Comparison of ENCODE assay signal across 8 mouse cellular contexts in the genomic region with DNA sequence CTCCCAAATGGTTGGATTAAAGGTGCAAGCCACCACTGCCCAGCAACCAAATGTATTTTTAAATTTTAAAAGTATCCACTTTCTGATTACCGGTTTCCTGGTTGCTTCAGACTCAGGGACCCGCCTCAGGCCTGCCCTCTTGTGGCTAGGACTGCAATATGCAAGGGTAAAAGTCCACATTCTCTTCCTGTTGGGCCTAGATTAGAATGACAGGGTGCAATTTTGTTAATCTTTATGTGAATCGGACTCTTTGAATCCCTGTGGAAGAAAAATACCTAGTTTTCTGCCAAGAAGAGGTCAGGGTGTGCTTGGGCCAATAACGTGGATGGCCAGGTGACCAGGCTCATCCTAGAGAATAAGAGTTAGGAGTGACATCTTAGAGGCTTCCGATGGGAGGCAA. TPM values are rescaled to one million over a fixed set of nuclear protein-coding genes. Genes with fewer than 3 reads are reported as not detected.
DNase-seq lines count a peak whose midpoint lies in the region; ATAC-seq and TF ChIP-seq lines count a peak whose summit lies in the region.
"Had no signal": no experiment of that assay in that cellular context is flagged by ENCODE, and none has a peak within 500 bp of the region (broad histone marks: within the 10 kb centered on the region; RNA-seq: fewer than 3 reads in every experiment).

No protein-coding gene starts in this region.

- no peaks in the 10 kb centered on the region for H3K27me3 ChIP-seq in testis, adult 2 months (ENCODE audit: control insufficient read depth, insufficient read depth, low read length)
- H3K27me3 ChIP-seq in intestine, embryonic 16.5 days (replicated peaks; ENCODE audit: control insufficient read depth, insufficient read depth, low read length): no peaks in the 10 kb centered on the region
- 0 out of 2 replicates have a peak, but pooled peaks cover 3% of the 10 kb centered on the region for H3K27me3 ChIP-seq in liver, embryonic 12.5 days (replicated peaks)
- H3K27me3 ChIP-seq: heart, embryonic 13.5 days had no signal

- 0 out of 2 replicates have a peak overlapping the region, but pooled peaks have one; percentile 16 for H3K9ac ChIP-seq in intestine, embryonic 16.5 days (ENCODE audit: low read depth, low read length)
- no peak overlapping the region; the same call in 1 of the 2 replicates for H3K9ac ChIP-seq in liver, embryonic 12.5 days
- H3K9ac ChIP-seq: heart, embryonic 13.5 days had no signal

- peak; percentile 58 for ATAC-seq in intestine, embryonic 16.5 days
- ATAC-seq in liver, embryonic 12.5 days: no peak

- TF ChIP-seq POLR2A in testis, adult 2 months (IDR thresholded peaks at IDR 0.05; ENCODE audit: control insufficient read depth, low read depth, low read length): no peak
- TF ChIP-seq POLR2A in cortical plate, adult 2 months (IDR thresholded peaks at IDR 0.05; ENCODE audit: extremely low read depth, insufficient read depth, low read length): no peak

- H3K4me1 ChIP-seq in testis, adult 2 months (ENCODE audit: control insufficient read depth, insufficient read depth, low read length): no peaks in the 10 kb centered on the region
- H3K4me1 ChIP-seq in cortical plate, adult 2 months (ENCODE audit: control insufficient read depth, insufficient read depth, low read length): 0 out of 2 replicates have a peak, but pooled peaks cover 2% of the 10 kb centered on the region
- H3K4me1 ChIP-seq in intestine, embryonic 16.5 days (ENCODE audit: control insufficient read depth, insufficient read depth, low read length): peaks cover 7% of the 10 kb centered on the region
- H3K4me1 ChIP-seq in liver, embryonic 12.5 days: peaks cover 12% of the 10 kb centered on the region
- H3K4me1 ChIP-seq: heart, embryonic 13.5 days had no signal

- 25% methylated on average over 5 of the region's 5 CpGs for WGBS in intestine, embryonic 16.5 days
- WGBS in liver, embryonic 12.5 days (ENCODE audit: insufficient replicate concordance): 25% methylated on average over 5 of the region's 5 CpGs

- H3K9me3 ChIP-seq in intestine, embryonic 16.5 days (ENCODE audit: control insufficient read depth, low read length): no peaks in the 10 kb centered on the region
- H3K9me3 ChIP-seq in liver, embryonic 12.5 days (replicated peaks): no peaks in the 10 kb centered on the region
- H3K9me3 ChIP-seq: heart, embryonic 13.5 days had no signal

- no peak for DNase-seq in testis, postnatal 14 days (ENCODE audit: low spot score)
- DNase-seq in ZHBTc4 (ENCODE audit: low read depth, low spot score): peak; percentile 82
- peak; percentile 66 for DNase-seq in retina, postnatal 1 day

- no peaks in the 10 kb centered on the region; the same call in 1 of the 2 replicates for H3K36me3 ChIP-seq in testis, adult 2 months (ENCODE audit: control insufficient read depth, insufficient read depth, low read length)
- peaks cover 4% of the 10 kb centered on the region; the same call in 1 of the 2 replicates for H3K36me3 ChIP-seq in intestine, embryonic 16.5 days (ENCODE audit: control insufficient read depth, insufficient read depth, low read length)
- H3K36me3 ChIP-seq in liver, embryonic 12.5 days: peaks cover 22% of the 10 kb centered on the region

- peak; percentile 55; the same call in 1 of the 2 replicates for TF ChIP-seq CTCF in testis, adult 2 months (IDR thresholded peaks at IDR 0.05; ENCODE audit: control insufficient read depth, insufficient read depth, insufficient replicate concordance, low read depth, low read length)
- TF ChIP-seq CTCF in cortical plate, adult 2 months (IDR thresholded peaks at IDR 0.05; ENCODE audit: extremely low read depth, insufficient read depth, low read length): peak; percentile 64

- no peak overlapping the region for H3K4me2 ChIP-seq in intestine, embryonic 16.5 days (ENCODE audit: low read depth, low read length)
- H3K4me2 ChIP-seq in liver, embryonic 12.5 days: peak overlapping the region; percentile 27; the same call in 1 of the 2 replicates
- H3K4me2 ChIP-seq: heart, embryonic 13.5 days had no signal

- no peak overlapping the region for H3K27ac ChIP-seq in testis, adult 2 months (ENCODE audit: control insufficient read depth, insufficient read depth, low read depth, low read length)
- no peak overlapping the region for H3K27ac ChIP-seq in cortical plate, adult 2 months (ENCODE audit: insufficient read depth, low read length)
- peak overlapping the region; percentile 78 for H3K27ac ChIP-seq in intestine, embryonic 16.5 days (ENCODE audit: low read length)
- no peak overlapping the region for H3K27ac ChIP-seq in liver, embryonic 12.5 days
- H3K27ac ChIP-seq: heart, embryonic 13.5 days had no signal

- no peak overlapping the region for H3K4me3 ChIP-seq in testis, adult 2 months (ENCODE audit: control insufficient read depth, low read depth, low read length)
- no peak overlapping the region for H3K4me3 ChIP-seq in cortical plate, adult 2 months (ENCODE audit: insufficient read depth, low read length)
- H3K4me3 ChIP-seq in intestine, embryonic 16.5 days (ENCODE audit: low read length): no peak overlapping the region
- H3K4me3 ChIP-seq in liver, embryonic 12.5 days: no peak overlapping the region
- H3K4me3 ChIP-seq: heart, embryonic 13.5 days had no signal

RNA-seq across cellular contexts. Expression of gene Tmem106a, which starts 7.4 kb away (rescaled TPM):
- polyA plus RNA-seq in testis, adult 2 months (2012; rRNA removed): 22.8 and 26.7 TPM in 2 replicates
- polyA plus RNA-seq in cortical plate, adult 2 months (2012; rRNA removed): 1.7 and 2.2 TPM in 2 replicates
- polyA plus RNA-seq in intestine, embryonic 16.5 days (2015; fragmentation: Nextera tagmentation; extraction: Ambion mirVana): 38.6 and 49.4 TPM in 2 replicates
- polyA plus RNA-seq in liver, embryonic 12.5 days (2016; fragmentation: Nextera tagmentation; extraction: Ambion mirVana): 5.0 and 5.3 TPM in 2 replicates

RNA-seq across cellular contexts. Expression of gene Gm11634, which starts 9.6 kb away (rescaled TPM):
- polyA plus RNA-seq in testis, adult 2 months (2012; rRNA removed): 64.9 and 69.4 TPM in 2 replicates
- polyA plus RNA-seq in cortical plate, adult 2 months (2012; rRNA removed): not detected in 2 replicates
- not detected in 2 replicates for polyA plus RNA-seq in intestine, embryonic 16.5 days (2015; fragmentation: Nextera tagmentation; extraction: Ambion mirVana)
- not detected in 2 replicates for polyA plus RNA-seq in liver, embryonic 12.5 days (2016; fragmentation: Nextera tagmentation; extraction: Ambion mirVana)
- polyA plus RNA-seq: heart, embryonic 13.5 days had no signal

RNA-seq across cellular contexts. Expression of gene Nbr1, which starts 37.5 kb away (rescaled TPM):
- 323 and 355 TPM in 2 replicates for polyA plus RNA-seq in testis, adult 2 months (2012; rRNA removed)
- 104 and 115 TPM in 2 replicates for polyA plus RNA-seq in cortical plate, adult 2 months (2012; rRNA removed)
- polyA plus RNA-seq in intestine, embryonic 16.5 days (2015; fragmentation: Nextera tagmentation; extraction: Ambion mirVana): 56.2 and 65.5 TPM in 2 replicates
- 45.1 and 47.9 TPM in 2 replicates for polyA plus RNA-seq in liver, embryonic 12.5 days (2016; fragmentation: Nextera tagmentation; extraction: Ambion mirVana)

RNA-seq across cellular contexts. Expression of gene Rdm1, which starts 37.6 kb away (rescaled TPM):
- 7.8 and 13.8 TPM in 2 replicates for polyA plus RNA-seq in testis, adult 2 months (2012; rRNA removed)
- 13.0 and 14.2 TPM in 2 replicates for polyA plus RNA-seq in cortical plate, adult 2 months (2012; rRNA removed)
- 36.3 and 41.7 TPM in 2 replicates for polyA plus RNA-seq in intestine, embryonic 16.5 days (2015; fragmentation: Nextera tagmentation; extraction: Ambion mirVana)
- 11.8 and 12.4 TPM in 2 replicates for polyA plus RNA-seq in liver, embryonic 12.5 days (2016; fragmentation: Nextera tagmentation; extraction: Ambion mirVana)

RNA-seq across cellular contexts. Expression of gene Brca1, which starts 37.7 kb away (rescaled TPM):
- polyA plus RNA-seq in testis, adult 2 months (2012; rRNA removed): 4.6 and 5.2 TPM in 2 replicates
- 0.57 and 0.65 TPM in 2 replicates for polyA plus RNA-seq in cortical plate, adult 2 months (2012; rRNA removed)
- 6.0 and 6.8 TPM in 2 replicates for polyA plus RNA-seq in intestine, embryonic 16.5 days (2015; fragmentation: Nextera tagmentation; extraction: Ambion mirVana)
- polyA plus RNA-seq in liver, embryonic 12.5 days (2016; fragmentation: Nextera tagmentation; extraction: Ambion mirVana): 17.2 and 17.4 TPM in 2 replicates

Comparison
In these comparisons a context has a peak if more than half of its experiments do, and no peak if none do; other contexts are left out.
1. RNA of gene Gm11634, which starts 9.6 kb away (polyA plus RNA-seq): 64.9 to 69.4 TPM in testis, adult 2 months; not detected in intestine, embryonic 16.5 days, not detected in liver, embryonic 12.5 days and not detected in cortical plate, adult 2 months; every median in the first group is over 10 times any median in the second.